Mouse (Mus musculus): Measurements from ENCODE around the gene Map3k20. TPM values are rescaled to one million over a fixed set of nuclear protein-coding genes. Genes with fewer than 3 reads are reported as not detected.
A peak's percentile ranks its signal among the peaks of the same experiment; 100 is the strongest.

Gene Map3k20
- polyA plus RNA-seq, 1 experiment, result 8.5 TPM

DNA sequence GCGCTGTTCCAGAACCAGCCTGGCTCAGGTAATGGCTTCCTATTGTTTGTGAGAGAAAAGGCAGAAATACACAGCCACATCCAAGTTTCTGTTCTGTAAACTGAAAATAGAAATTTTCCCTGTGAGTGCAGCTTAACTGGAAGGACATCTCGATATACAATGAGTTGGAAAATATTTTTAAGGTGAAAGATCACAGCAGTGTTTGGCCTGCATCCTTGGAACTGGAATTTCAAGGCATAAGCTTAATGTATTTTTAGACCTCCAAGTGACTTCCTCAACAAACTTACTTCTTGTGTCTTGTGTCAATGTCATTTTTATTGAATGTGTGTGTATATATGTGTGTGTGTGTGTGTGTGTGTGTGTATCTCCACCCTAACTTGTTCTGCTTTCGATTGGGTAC is 90.4 kb downstream of the Map3k20 start:
- Histone ChIP-seq H3K4me1 (ENCODE audit: control insufficient read depth, insufficient read depth, low read length) (no peaks in the 10 kb centered on the region; the same call in 1 of the 2 replicates), H3K4me3 (replicated peaks; ENCODE audit: control insufficient read depth, low read depth, low read length) (no peak overlapping the region), H3K27ac (ENCODE audit: control insufficient read depth, insufficient read depth, low read depth, low read length, poor library complexity) (no peak overlapping the region)
- no peak for TF ChIP-seq CTCF (IDR thresholded peaks at IDR 0.05; ENCODE audit: control insufficient read depth, insufficient read depth, low read length)
- no peak for TF ChIP-seq POLR2A (IDR thresholded peaks at IDR 0.05; ENCODE audit: borderline replicate concordance, control insufficient read depth, low read depth, low read length)
- 73% methylated on average over 3 of the region's 3 CpGs for WGBS

DNA sequence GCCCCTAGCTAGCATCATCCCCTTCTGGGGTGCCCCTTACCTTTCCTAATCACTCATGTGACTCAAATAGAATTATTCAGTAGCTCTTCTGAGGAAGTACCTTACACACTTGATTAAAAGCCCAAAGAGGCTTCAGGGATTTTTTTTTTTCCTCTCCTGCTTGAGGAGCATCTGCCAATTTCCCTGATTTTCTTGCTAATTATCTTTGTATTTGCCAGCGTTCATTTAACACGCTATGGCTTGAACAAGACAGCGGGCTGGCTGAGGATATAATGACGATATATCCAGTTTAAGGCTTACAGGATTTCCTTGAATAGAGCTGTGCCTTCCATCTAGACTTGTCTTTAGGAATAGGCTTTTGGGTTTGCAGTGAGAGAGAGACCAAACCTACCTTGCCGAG is 91.5 kb downstream of the Map3k20 start:
- Histone ChIP-seq H3K4me3 (replicated peaks; ENCODE audit: control insufficient read depth, low read depth, low read length) (no peak overlapping the region), H3K27ac (ENCODE audit: control insufficient read depth, insufficient read depth, low read depth, low read length, poor library complexity) (no peak overlapping the region), H3K4me1 (ENCODE audit: control insufficient read depth, insufficient read depth, low read length) (no peaks in the 10 kb centered on the region; the same call in 1 of the 2 replicates)
- WGBS, result 97% methylated on average over 5 of the region's 5 CpGs
- TF ChIP-seq CTCF (IDR thresholded peaks at IDR 0.05; ENCODE audit: control insufficient read depth, insufficient read depth, low read length), result no peak
- TF ChIP-seq POLR2A (IDR thresholded peaks at IDR 0.05; ENCODE audit: borderline replicate concordance, control insufficient read depth, low read depth, low read length), result no peak

DNA sequence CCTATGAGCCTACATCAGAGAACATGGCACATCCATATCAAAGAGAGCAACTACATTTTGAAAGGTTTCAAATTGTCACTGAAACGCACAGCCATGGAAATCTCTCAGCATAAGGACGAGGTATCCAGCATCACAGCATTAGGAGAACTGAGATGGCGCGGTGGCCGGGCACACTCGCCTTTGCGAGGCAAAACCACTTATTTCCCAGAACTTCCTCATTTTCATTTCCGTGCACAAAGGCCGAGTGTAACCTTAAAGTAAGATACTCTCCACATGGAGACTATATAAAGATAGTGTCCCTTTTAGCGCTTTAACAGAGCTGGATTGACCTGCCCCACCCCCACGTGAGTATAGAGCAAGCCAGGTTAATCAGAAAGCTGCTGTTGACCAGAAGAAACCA is 94.0 kb downstream of the Map3k20 start:
- no peak overlapping the region for H3K27ac ChIP-seq (ENCODE audit: control insufficient read depth, insufficient read depth, low read depth, low read length, poor library complexity)
- WGBS, result 20% methylated on average over 11 of the region's 11 CpGs
- no peak overlapping the region for H3K4me3 ChIP-seq (replicated peaks; ENCODE audit: control insufficient read depth, low read depth, low read length)
- no peak for TF ChIP-seq POLR2A (IDR thresholded peaks at IDR 0.05; ENCODE audit: borderline replicate concordance, control insufficient read depth, low read depth, low read length)
- TF ChIP-seq CTCF (IDR thresholded peaks at IDR 0.05; ENCODE audit: control insufficient read depth, insufficient read depth, low read length), result no peak
- no peaks in the 10 kb centered on the region for H3K4me1 ChIP-seq (ENCODE audit: control insufficient read depth, insufficient read depth, low read length)

DNA sequence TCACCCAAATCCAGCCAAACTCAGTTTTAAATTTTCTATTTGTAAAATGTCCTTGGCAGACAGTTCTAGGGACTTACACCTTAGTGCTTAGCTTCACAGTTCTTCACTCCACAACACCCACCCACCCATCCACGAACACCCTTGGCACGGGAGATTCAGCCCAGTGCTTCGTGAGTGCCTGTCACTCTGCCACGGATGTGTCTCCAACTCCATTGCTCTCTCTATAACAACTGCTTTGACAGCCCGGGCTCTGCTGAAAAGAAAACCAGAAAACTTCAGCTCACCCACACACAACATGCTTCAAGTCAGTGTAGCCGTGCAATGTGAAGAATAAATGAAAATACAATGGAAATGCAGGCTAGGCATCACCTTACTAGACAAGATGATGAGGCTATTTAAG is 97.2 kb downstream of the Map3k20 start:
- no peak for TF ChIP-seq POLR2A (IDR thresholded peaks at IDR 0.05; ENCODE audit: borderline replicate concordance, control insufficient read depth, low read depth, low read length)
- TF ChIP-seq CTCF (IDR thresholded peaks at IDR 0.05; ENCODE audit: control insufficient read depth, insufficient read depth, low read length), result no peak
- Histone ChIP-seq H3K4me3 (replicated peaks; ENCODE audit: control insufficient read depth, low read depth, low read length) (no peak overlapping the region), H3K27ac (ENCODE audit: control insufficient read depth, insufficient read depth, low read depth, low read length, poor library complexity) (no peak overlapping the region), H3K4me1 (ENCODE audit: control insufficient read depth, insufficient read depth, low read length) (no peaks in the 10 kb centered on the region)
- WGBS, result 86% methylated on average over 6 of the region's 6 CpGs

DNA sequence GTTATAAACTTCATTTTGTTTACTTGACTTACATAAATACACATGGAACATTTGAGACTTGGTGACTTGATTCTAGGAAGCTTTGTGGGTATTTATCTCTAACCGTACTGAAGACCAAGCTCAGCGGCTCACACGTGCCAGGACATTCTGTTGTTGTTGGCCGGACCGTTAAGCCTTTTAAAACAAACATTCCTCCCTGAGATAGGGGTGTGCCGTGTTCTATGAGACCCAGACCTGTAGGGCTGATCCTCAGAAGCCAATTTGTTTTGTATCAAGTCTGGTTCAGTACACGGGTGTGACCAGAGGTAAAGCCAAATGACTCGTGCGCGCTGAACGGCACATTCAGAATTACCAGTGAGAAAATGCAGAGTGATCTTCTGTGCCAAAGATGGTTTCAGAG is 97.9 kb downstream of the Map3k20 start:
- TF ChIP-seq CTCF (IDR thresholded peaks at IDR 0.05; ENCODE audit: control insufficient read depth, insufficient read depth, low read length) (no peak), POLR2A (IDR thresholded peaks at IDR 0.05; ENCODE audit: borderline replicate concordance, control insufficient read depth, low read depth, low read length) (no peak)
- WGBS, result 91% methylated on average over 11 of the region's 11 CpGs
- Histone ChIP-seq H3K27ac (ENCODE audit: control insufficient read depth, insufficient read depth, low read depth, low read length, poor library complexity) (no peak overlapping the region), H3K4me1 (ENCODE audit: control insufficient read depth, insufficient read depth, low read length) (no peaks in the 10 kb centered on the region), H3K4me3 (replicated peaks; ENCODE audit: control insufficient read depth, low read depth, low read length) (no peak overlapping the region)

DNA sequence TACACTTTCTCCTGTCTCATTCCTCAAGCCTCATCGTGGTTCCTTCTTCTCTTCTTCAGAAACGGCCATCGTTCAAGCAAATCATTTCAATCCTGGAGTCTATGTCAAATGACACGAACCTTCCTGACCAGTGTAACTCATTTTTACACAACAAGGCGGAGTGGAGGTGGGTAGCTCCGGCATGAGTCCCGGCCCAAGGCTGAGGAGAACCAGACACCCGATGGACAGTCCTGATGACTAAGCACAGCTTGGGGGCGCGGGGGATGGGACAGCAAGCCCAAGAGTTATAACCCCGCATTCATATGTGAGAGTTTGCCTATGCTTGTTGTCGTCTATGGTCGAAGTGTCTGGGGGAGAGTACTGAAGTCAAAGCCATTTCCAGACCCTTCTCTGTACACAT is 104.0 kb downstream of the Map3k20 start:
- TF ChIP-seq POLR2A (IDR thresholded peaks at IDR 0.05; ENCODE audit: borderline replicate concordance, control insufficient read depth, low read depth, low read length), result no peak
- TF ChIP-seq CTCF (IDR thresholded peaks at IDR 0.05; ENCODE audit: control insufficient read depth, insufficient read depth, low read length), result no peak
- Histone ChIP-seq H3K27ac (ENCODE audit: control insufficient read depth, insufficient read depth, low read depth, low read length, poor library complexity) (no peak overlapping the region), H3K4me1 (ENCODE audit: control insufficient read depth, insufficient read depth, low read length) (no peaks in the 10 kb centered on the region), H3K4me3 (replicated peaks; ENCODE audit: control insufficient read depth, low read depth, low read length) (no peak overlapping the region)
- WGBS, result 90% methylated on average over 13 of the region's 13 CpGs

DNA sequence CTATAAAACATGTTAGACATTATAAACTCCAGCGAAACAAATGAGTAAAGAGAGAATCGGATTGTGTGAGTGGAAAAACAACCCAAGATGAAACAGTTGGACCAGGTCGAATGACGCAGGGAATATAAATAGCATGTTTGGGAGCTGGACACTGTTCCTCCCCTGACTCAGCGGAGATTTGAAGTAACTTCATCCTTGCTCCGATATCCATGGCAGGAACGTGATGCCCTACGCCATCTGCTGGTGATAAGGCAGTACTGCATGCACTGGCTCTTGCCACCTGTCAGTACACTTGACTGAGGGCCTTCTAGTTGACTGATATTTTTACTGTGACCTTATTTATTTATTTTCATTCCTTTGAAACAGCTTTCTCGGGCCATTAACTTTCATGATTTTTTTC is 104.5 kb downstream of the Map3k20 start:
- Histone ChIP-seq H3K4me1 (ENCODE audit: control insufficient read depth, insufficient read depth, low read length) (no peaks in the 10 kb centered on the region), H3K4me3 (replicated peaks; ENCODE audit: control insufficient read depth, low read depth, low read length) (no peak overlapping the region), H3K27ac (ENCODE audit: control insufficient read depth, insufficient read depth, low read depth, low read length, poor library complexity) (no peak overlapping the region)
- 25% methylated on average over 9 of the region's 9 CpGs for WGBS
- TF ChIP-seq CTCF (IDR thresholded peaks at IDR 0.05; ENCODE audit: control insufficient read depth, insufficient read depth, low read length) (peak; percentile 99), POLR2A (IDR thresholded peaks at IDR 0.05; ENCODE audit: borderline replicate concordance, control insufficient read depth, low read depth, low read length) (no peak)

DNA sequence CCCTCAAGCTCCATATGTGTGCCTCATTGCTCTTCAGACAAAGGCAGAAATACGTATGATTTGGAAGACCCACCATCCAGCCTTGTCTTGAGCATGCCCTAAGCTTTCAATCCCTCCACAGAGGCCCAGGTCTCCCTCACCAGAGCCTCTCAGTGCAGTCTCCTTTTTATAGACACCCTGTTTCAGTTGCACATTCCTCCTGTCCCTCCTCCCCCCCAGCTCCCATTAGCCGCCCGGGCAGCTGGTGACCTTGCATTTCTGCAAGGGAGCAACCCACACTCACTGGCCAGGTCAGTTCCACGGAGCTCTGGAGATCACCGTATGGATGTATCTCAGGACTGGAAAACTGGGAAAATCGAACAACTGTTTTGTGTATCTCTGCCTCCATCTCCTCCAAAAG is 105.0 kb downstream of the Map3k20 start:
- Histone ChIP-seq H3K4me1 (ENCODE audit: control insufficient read depth, insufficient read depth, low read length) (no peaks in the 10 kb centered on the region), H3K27ac (ENCODE audit: control insufficient read depth, insufficient read depth, low read depth, low read length, poor library complexity) (no peak overlapping the region), H3K4me3 (replicated peaks; ENCODE audit: control insufficient read depth, low read depth, low read length) (no peak overlapping the region)
- TF ChIP-seq POLR2A (IDR thresholded peaks at IDR 0.05; ENCODE audit: borderline replicate concordance, control insufficient read depth, low read depth, low read length) (no peak), CTCF (IDR thresholded peaks at IDR 0.05; ENCODE audit: control insufficient read depth, insufficient read depth, low read length) (no peak)
- WGBS, result 81% methylated on average over 6 of the region's 6 CpGs

DNA sequence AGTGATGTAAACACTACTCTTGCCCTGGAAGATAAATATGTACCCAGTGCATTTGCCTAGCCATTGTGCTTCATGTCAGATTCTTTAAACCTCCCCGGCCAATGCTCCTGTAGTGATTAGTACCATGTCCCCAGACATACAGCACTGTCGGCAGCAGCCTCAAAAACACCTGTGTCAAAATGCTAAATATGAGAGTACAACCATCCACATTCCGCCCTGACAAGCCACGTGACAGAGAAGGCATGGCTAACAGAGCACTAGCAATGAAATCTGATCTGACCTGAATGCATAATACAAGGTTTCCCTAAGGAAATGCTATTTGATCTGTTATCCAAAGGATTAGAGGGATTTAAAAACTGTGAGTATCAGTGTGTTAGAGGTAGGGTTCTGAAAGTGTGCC is 105.6 kb downstream of the Map3k20 start:
- Histone ChIP-seq H3K4me1 (ENCODE audit: control insufficient read depth, insufficient read depth, low read length) (no peaks in the 10 kb centered on the region), H3K27ac (ENCODE audit: control insufficient read depth, insufficient read depth, low read depth, low read length, poor library complexity) (no peak overlapping the region), H3K4me3 (replicated peaks; ENCODE audit: control insufficient read depth, low read depth, low read length) (no peak overlapping the region)
- 92% methylated on average over 4 of the region's 4 CpGs for WGBS
- TF ChIP-seq POLR2A (IDR thresholded peaks at IDR 0.05; ENCODE audit: borderline replicate concordance, control insufficient read depth, low read depth, low read length) (no peak), CTCF (IDR thresholded peaks at IDR 0.05; ENCODE audit: control insufficient read depth, insufficient read depth, low read length) (no peak)

All from bone marrow, adult 2 months (tissue).